Mouse (Mus musculus): Measurements from ENCODE around the gene Zbtb20. TPM values are rescaled to one million over a fixed set of nuclear protein-coding genes. Genes with fewer than 3 reads are reported as not detected.

Zbtb20 gene
- polyA plus RNA-seq, 2 experiments: 0.40 to 2.2 TPM

- ATAC-seq (ENCODE audit: insufficient read depth) (no peak), DNase-seq (ENCODE audit: low read depth in 3 of 3, low spot score in 3 of 3) (no peak)
- TF ChIP-seq EP300 (IDR thresholded peaks at IDR 0.05; ENCODE audit: low read depth): no peak
- no peak for TF ChIP-seq CTCF (IDR thresholded peaks at IDR 0.05; ENCODE audit: low read depth)
- WGBS (ENCODE audit: insufficient replicate concordance): 57% methylated on average over 4 of the region's 4 CpGs
- Histone ChIP-seq H3K27me3 (ENCODE audit: control insufficient read depth, insufficient read depth, low read length) (no peaks in the 10 kb centered on the region), H3K4me2 (ENCODE audit: low read depth) (no peak overlapping the region), H3K9me3 (ENCODE audit: control insufficient read depth, low read length) (no peaks in the 10 kb centered on the region), H3K27ac (no peak overlapping the region), H3K9ac (replicated peaks) (no peak overlapping the region), H3K4me3 (ENCODE audit: insufficient read depth in 1 of 2, low read depth in 2 of 2, low read length in 2 of 2) (no peak overlapping the region), H3K36me3 (replicated peaks; ENCODE audit: control insufficient read depth, insufficient read depth, low read depth) (no peaks in the 10 kb centered on the region), H3K4me1 (replicated peaks; ENCODE audit: control insufficient read depth in 2 of 2, insufficient read depth in 2 of 2, low read length in 1 of 2) (no peaks in the 10 kb centered on the region)
These were observed 578.8 kb downstream of the Zbtb20 start for GRCm38 (mm10) chr16:43454370-43454934.

- Histone ChIP-seq H3K4me2 (ENCODE audit: low read depth) (no peak overlapping the region), H3K27me3 (ENCODE audit: control insufficient read depth, insufficient read depth, low read length) (no peaks in the 10 kb centered on the region), H3K36me3 (replicated peaks; ENCODE audit: control insufficient read depth, insufficient read depth, low read depth) (no peaks in the 10 kb centered on the region), H3K9me3 (ENCODE audit: control insufficient read depth, low read length) (no peaks in the 10 kb centered on the region), H3K9ac (replicated peaks) (no peak overlapping the region), H3K4me1 (replicated peaks; ENCODE audit: control insufficient read depth in 2 of 2, insufficient read depth in 2 of 2, low read length in 1 of 2) (no peaks in the 10 kb centered on the region), H3K27ac (no peak overlapping the region), H3K4me3 (ENCODE audit: insufficient read depth in 1 of 2, low read depth in 2 of 2, low read length in 2 of 2) (no peak overlapping the region)
- ATAC-seq (ENCODE audit: insufficient read depth) (no peak), DNase-seq (ENCODE audit: low read depth in 3 of 3, low spot score in 3 of 3) (no peak)
- WGBS (ENCODE audit: insufficient replicate concordance): 63% methylated on average over 8 of the region's 8 CpGs
- TF ChIP-seq EP300 (IDR thresholded peaks at IDR 0.05; ENCODE audit: low read depth) (no peak), CTCF (IDR thresholded peaks at IDR 0.05; ENCODE audit: low read depth) (no peak)
These were observed 580.9 kb downstream of the Zbtb20 start for GRCm38 (mm10) chr16:43456446-43457172.

- DNase-seq (ENCODE audit: low read depth in 3 of 3, low spot score in 3 of 3) (no peak), ATAC-seq (ENCODE audit: insufficient read depth) (no peak)
- Histone ChIP-seq H3K9me3 (ENCODE audit: control insufficient read depth, low read length) (no peaks in the 10 kb centered on the region), H3K36me3 (replicated peaks; ENCODE audit: control insufficient read depth, insufficient read depth, low read depth) (no peaks in the 10 kb centered on the region), H3K4me3 (ENCODE audit: insufficient read depth in 1 of 2, low read depth in 2 of 2, low read length in 2 of 2) (no peak overlapping the region), H3K4me1 (replicated peaks; ENCODE audit: control insufficient read depth in 2 of 2, insufficient read depth in 2 of 2, low read length in 1 of 2) (no peaks in the 10 kb centered on the region), H3K27me3 (ENCODE audit: control insufficient read depth, insufficient read depth, low read length) (no peaks in the 10 kb centered on the region), H3K4me2 (ENCODE audit: low read depth) (no peak overlapping the region), H3K27ac (no peak overlapping the region), H3K9ac (replicated peaks) (no peak overlapping the region)
- WGBS (ENCODE audit: insufficient replicate concordance): 70% methylated on average over 8 of the region's 8 CpGs
- no peak for TF ChIP-seq EP300 (IDR thresholded peaks at IDR 0.05; ENCODE audit: low read depth)
- no peak for TF ChIP-seq CTCF (IDR thresholded peaks at IDR 0.05; ENCODE audit: low read depth)
These were observed 582.1 kb downstream of the Zbtb20 start for GRCm38 (mm10) chr16:43457814-43458213.

- WGBS (ENCODE audit: insufficient replicate concordance): 67% methylated on average over 7 of the region's 7 CpGs
- no peak overlapping the region for H3K4me3 ChIP-seq (ENCODE audit: insufficient read depth in 1 of 2, low read depth in 2 of 2, low read length in 2 of 2)
- H3K27me3 ChIP-seq (ENCODE audit: control insufficient read depth, insufficient read depth, low read length): no peaks in the 10 kb centered on the region
- DNase-seq (ENCODE audit: low read depth in 3 of 3, low spot score in 3 of 3): no peak
- no peaks in the 10 kb centered on the region for H3K9me3 ChIP-seq (ENCODE audit: control insufficient read depth, low read length)
- TF ChIP-seq CTCF (IDR thresholded peaks at IDR 0.05; ENCODE audit: low read depth): no peak
- TF ChIP-seq EP300 (IDR thresholded peaks at IDR 0.05; ENCODE audit: low read depth): no peak
- H3K4me1 ChIP-seq (replicated peaks; ENCODE audit: control insufficient read depth in 2 of 2, insufficient read depth in 2 of 2, low read length in 1 of 2): no peaks in the 10 kb centered on the region
- no peak for ATAC-seq (ENCODE audit: insufficient read depth)
- H3K27ac ChIP-seq: no peak overlapping the region
- H3K9ac ChIP-seq (replicated peaks): no peak overlapping the region
- H3K36me3 ChIP-seq (replicated peaks; ENCODE audit: control insufficient read depth, insufficient read depth, low read depth): no peaks in the 10 kb centered on the region
- no peak overlapping the region for H3K4me2 ChIP-seq (ENCODE audit: low read depth)
These were observed 583.1 kb downstream of the Zbtb20 start for GRCm38 (mm10) chr16:43458726-43459223.

- Histone ChIP-seq H3K27ac (no peak overlapping the region), H3K9me3 (ENCODE audit: control insufficient read depth, low read length) (no peaks in the 10 kb centered on the region), H3K4me1 (replicated peaks; ENCODE audit: control insufficient read depth in 2 of 2, insufficient read depth in 2 of 2, low read length in 1 of 2) (no peaks in the 10 kb centered on the region), H3K36me3 (replicated peaks; ENCODE audit: control insufficient read depth, insufficient read depth, low read depth) (no peaks in the 10 kb centered on the region), H3K4me3 (ENCODE audit: insufficient read depth in 1 of 2, low read depth in 2 of 2, low read length in 2 of 2) (no peak overlapping the region), H3K4me2 (ENCODE audit: low read depth) (no peak overlapping the region), H3K27me3 (ENCODE audit: control insufficient read depth, insufficient read depth, low read length) (no peaks in the 10 kb centered on the region), H3K9ac (replicated peaks) (no peak overlapping the region)
- ATAC-seq (ENCODE audit: insufficient read depth): no peak
- 76% methylated on average over 3 of the region's 3 CpGs for WGBS (ENCODE audit: insufficient replicate concordance)
- no peak for DNase-seq (ENCODE audit: low read depth in 3 of 3, low spot score in 3 of 3)
- TF ChIP-seq CTCF (IDR thresholded peaks at IDR 0.05; ENCODE audit: low read depth) (no peak), EP300 (IDR thresholded peaks at IDR 0.05; ENCODE audit: low read depth) (no peak)
These were observed 586.2 kb downstream of the Zbtb20 start for GRCm38 (mm10) chr16:43461745-43462378.

Measured in liver, embryonic 14.5 days (tissue).